Mouse (Mus musculus): ENCODE measurements around the gene Pla2g4f.

Pla2g4f gene

DNA sequence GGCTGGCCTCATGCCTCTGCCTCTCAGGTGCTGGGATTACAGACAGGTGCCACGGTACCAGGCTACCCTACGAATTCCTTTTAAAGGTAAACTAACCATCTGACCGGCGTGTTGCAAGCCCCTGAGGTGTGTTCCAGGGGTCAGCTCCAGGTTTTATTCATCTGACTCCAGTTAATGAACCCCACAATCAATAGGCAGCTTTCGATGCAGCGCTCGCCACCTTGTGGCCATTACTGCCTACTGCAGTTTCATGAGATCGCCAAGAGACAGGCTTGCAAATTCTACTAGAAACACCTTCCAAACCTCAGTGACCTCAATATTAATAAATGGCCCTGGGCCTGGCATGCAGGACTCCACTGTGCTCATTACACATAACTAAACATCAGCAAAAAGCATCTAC, 34.0 kb downstream of the Pla2g4f start:
- peak; percentile 56 for DNase-seq

DNA sequence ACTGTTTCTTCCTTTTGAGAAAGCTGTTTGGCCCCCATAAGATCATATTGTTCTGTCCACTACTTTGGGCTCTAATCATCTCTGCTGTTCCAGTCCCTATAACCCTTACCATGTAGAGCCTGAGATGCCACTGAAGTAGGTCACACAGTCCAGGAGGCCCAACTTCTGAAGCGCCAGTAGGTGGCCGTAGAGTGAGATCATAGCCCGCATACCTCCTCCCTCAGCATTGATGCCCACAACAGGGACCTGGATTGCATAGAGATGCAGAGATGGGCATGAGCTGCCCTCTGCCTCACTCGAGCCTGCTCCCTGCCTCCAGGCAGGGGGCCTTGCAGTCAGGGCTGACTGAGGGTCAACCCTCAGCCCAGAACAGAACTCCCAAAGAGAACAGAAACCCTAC, 37.0 kb downstream of the Pla2g4f start:
- DNase-seq = no peak

DNA sequence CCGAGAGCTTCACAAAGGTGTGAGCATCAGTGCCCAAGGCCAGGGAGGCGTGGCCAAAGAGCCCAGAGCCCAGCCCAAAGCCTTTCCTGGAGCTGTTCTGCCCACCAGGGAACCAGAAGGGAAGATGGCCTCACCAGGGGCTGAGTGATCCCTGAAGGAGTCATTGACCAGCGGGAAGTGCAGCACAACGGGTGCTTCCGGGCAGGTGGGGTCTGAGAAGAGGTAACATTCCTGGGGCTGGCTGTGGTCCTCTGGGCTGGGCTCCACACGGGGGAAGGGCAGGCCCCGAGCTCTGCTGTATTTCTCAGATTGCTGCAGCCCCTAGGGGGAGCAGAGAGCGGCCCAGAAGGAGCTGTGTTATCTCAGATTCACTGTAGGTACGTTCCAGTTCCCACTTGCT, 45.3 kb downstream of the Pla2g4f start:
- DNase-seq = peak; percentile 36

DNA sequence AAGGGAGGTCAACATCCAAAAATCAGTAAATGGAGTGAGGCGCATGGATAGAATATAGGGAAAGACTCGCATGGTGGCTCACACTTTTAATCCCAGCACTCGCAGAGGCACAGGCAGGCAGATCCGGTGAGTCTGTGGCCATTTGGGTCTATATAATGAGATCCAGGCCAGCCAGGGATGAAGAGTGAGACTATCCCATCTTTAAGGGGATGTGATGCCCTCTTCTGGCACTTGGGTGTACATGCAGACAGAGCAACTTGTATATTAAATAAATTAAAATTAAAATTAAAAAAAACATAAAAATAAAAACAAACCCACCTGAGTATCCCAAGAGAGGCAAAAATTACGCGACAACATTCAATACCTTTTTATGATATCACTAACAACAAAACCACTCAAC, 48.4 kb downstream of the Pla2g4f start:
- DNase-seq = no peak

DNA sequence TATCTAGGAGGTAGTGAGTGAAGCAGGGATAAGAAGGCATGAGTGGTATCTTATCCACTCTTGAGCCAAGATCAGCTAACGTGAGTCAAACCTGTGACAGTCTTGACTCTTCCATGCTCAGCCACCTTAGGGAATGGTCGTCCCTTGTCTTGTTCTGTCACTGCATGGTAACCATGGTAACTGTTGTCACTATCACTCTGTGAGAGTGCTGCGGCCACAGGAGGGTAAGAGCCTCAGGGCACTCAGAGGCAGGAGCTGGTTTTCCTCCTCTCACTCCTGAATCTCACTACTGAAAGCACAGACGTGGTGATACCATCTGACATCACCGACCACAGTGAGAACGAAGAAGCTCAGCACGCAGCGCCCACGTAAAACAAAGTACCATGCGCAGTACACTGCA, 49.1 kb downstream of the Pla2g4f start:
- no peak for DNase-seq

DNA sequence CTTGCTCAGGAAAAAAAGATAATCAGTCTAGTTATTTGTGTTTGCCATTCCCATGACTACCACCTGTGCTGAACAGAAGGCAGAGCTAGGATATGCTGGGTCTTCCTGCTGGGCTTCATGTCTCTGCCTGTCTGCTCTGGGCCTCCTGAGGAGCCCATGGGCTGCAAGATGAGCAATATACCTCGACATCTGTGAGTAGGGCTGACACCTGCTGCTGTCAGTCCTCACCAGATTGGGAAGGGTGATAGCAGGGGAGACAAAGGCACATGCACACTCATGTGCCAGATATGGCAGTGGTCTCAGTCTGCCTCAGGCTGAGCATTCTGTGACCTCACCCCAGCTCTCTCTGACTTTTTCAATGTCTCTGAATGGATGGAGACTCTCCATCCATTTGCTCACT, 51.1 kb downstream of the Pla2g4f start:
- no peak for DNase-seq

DNA sequence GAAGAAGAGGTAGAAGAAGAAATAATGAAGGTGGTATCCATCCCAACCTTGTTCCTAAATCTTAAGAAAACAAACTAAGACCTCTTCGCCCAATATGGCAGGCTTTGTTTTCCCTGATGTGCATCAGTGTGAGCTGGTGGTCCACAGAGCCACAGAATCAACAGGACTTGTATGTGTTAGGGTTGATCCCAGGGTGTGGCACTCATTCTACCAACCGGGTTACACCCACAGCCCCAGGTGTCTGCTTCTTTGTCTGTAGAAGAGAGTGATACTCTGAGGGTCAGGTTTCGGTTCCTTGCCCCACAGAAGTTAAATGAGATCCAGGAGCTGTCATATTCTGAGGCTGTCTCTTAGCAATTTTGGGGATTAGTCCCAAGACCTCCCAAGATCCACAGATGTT, 52.6 kb downstream of the Pla2g4f start:
- DNase-seq = no peak

DNA sequence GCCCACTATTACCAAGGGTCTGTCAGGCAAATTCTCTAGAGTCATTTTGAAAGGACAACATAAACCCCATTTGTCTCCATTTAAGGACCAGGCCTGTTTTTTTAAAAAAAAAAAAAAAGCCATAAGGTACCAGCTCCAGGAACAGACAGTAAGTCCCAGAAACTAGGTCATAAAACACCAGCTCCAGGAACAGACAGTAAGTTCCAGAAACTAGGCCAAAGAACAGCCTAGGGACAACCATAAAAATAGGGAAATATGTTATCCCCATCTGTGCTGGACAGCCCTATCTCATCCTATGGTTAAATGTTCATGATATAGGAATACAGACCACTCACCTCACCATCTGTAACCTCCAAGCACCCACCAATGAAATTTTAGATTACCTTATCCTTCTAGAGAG, 57.7 kb downstream of the Pla2g4f start:
- DNase-seq = no peak

DNA sequence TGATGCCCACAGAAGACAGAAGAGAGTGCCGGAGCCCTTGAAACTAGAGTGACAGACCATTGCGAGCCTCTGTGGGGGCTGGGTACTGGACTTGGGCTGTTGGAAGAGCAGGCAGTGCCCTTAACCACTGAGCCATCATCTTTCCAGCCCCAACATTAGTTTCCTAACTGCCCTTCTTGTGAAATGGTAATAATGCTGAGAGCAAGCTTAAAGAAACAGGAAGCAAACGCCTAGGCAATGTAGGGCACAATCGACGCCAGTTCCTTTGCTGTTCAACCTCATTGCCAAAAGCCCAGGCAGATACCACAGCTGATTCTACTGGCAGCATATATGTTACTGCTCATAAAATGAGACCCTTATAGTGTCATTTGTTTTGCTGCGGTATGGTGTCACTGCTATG, 61.3 kb downstream of the Pla2g4f start:
- no peak for DNase-seq
